Mouse (Mus musculus): ENCODE results near the gene Elmo3.

GRCm38 (mm10) chr8:105269461-105269947 is 35.9 kb upstream of the Elmo3 start, which contains the start of gene Hsf4:
- no peak for TF ChIP-seq CTCF (IDR thresholded peaks at IDR 0.05; ENCODE audit: low read depth, low read length)
- no peak for TF ChIP-seq POLR2A (IDR thresholded peaks at IDR 0.05; ENCODE audit: borderline replicate concordance, low read depth, low read length)

Data from bone marrow macrophage, adult 2 months (primary cell).